Mouse (Mus musculus): ENCODE measurements around the gene Nedd4. TPM values are rescaled to one million over a fixed set of nuclear protein-coding genes. Genes with fewer than 3 reads are reported as not detected.

The Nedd4 gene
- total and polyA plus RNA-seq, 3 experiments = 167 to 583 (median 216) TPM

DNA sequence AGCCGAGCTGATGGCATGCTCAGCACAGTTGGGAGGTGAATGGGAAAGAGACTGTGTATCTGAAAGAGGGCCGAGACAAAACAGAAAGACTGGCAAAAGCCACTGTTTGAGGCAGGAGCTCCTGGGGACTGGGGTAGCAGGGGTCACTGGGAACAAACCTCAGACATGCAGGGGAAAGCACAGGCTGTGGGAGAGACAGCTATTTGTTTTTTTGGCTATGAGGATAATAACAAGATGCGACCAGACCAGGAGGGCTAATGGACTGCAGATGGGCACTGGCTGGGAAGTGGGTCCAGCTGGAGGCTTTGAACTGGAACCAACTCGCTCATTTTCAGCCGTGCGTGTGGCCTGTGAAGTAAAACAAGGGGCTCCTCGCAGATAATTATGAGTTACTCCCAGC lies 91.6 kb downstream of the Nedd4 start:
- no peak for DNase-seq (ENCODE audit: low read depth, low spot score)
- Histone ChIP-seq H3K27me3 (ENCODE audit: control insufficient read depth in 1 of 2, insufficient read depth in 2 of 2, low read length in 2 of 2) (no peaks in the 10 kb centered on the region), H3K9me3 (replicated peaks; ENCODE audit: insufficient read depth, low read length) (no peaks in the 10 kb centered on the region), H3K36me3 (ENCODE audit: control insufficient read depth in 1 of 2, insufficient read depth in 2 of 2, low read length in 2 of 2) (no peaks in the 10 kb centered on the region; a peak in 2 of 4 replicates), H3K4me3 (ENCODE audit: control insufficient read depth in 1 of 2, insufficient read depth in 1 of 2, low read depth in 2 of 2, low read length in 2 of 2) (peak overlapping the region; percentile 26 to 46; a peak in 3 of 4 replicates), H3K79me2 (ENCODE audit: control insufficient read depth, insufficient read depth, low read length, poor library complexity) (no peaks in the 10 kb centered on the region), H3K9ac (ENCODE audit: control insufficient read depth, low read depth, low read length, poor library complexity, severe bottlenecking) (peak overlapping the region; percentile 49), H3K27ac (ENCODE audit: control insufficient read depth, low read depth, low read length) (no peak overlapping the region), H3K4me1 (ENCODE audit: control insufficient read depth in 1 of 2, insufficient read depth in 2 of 2, low read length in 2 of 2) (peaks cover 0 to 11% of the 10 kb centered on the region in 2 experiments; a peak in 3 of 4 replicates)
- TF ChIP-seq SMC3 (IDR thresholded peaks at IDR 0.05; ENCODE audit: low read depth, low read length) (no peak), ELF1 (IDR thresholded peaks at IDR 0.05; ENCODE audit: low read depth, low read length) (no peak), CHD2 (IDR thresholded peaks at IDR 0.05; ENCODE audit: low read length) (no peak), EP300 (IDR thresholded peaks at IDR 0.05; ENCODE audit: low read depth in 1 of 2, low read length in 2 of 2) (no peak), POLR2A (IDR thresholded peaks at IDR 0.05; ENCODE audit: control insufficient read depth in 1 of 2, insufficient read depth in 1 of 2, low read depth in 1 of 2, low read length in 2 of 2, poor library complexity in 1 of 2) (no peak), MXI1 (IDR thresholded peaks at IDR 0.05; ENCODE audit: low read depth, low read length) (no peak), RCOR1 (IDR thresholded peaks at IDR 0.05; ENCODE audit: low read depth, low read length) (no peak), ETS1 (IDR thresholded peaks at IDR 0.05; ENCODE audit: low read depth, low read length) (no peak), E2F4 (IDR thresholded peaks at IDR 0.05; ENCODE audit: borderline replicate concordance, low read depth, low read length) (no peak), USF2 (IDR thresholded peaks at IDR 0.05; ENCODE audit: borderline replicate concordance in 1 of 2, insufficient read depth in 1 of 2, low read depth in 1 of 2, low read length in 2 of 2) (no peak), ZNF384 (IDR thresholded peaks at IDR 0.05; ENCODE audit: low read depth, low read length) (no peak), CTCF (IDR thresholded peaks at IDR 0.05 in 2 of 3, conservative IDR thresholded peaks at IDR 0.05 in 1 of 3; ENCODE audit: control insufficient read depth in 1 of 3, insufficient read depth in 1 of 3, low read depth in 2 of 3, low read length in 3 of 3, poor library complexity in 1 of 3, severe bottlenecking in 1 of 3) (no peak), NELFE (IDR thresholded peaks at IDR 0.05; ENCODE audit: low read depth, low read length) (no peak), UBTF (IDR thresholded peaks at IDR 0.05; ENCODE audit: borderline replicate concordance, insufficient read depth, low read depth, low read length) (no peak), GATA1 (IDR thresholded peaks at IDR 0.05; ENCODE audit: low read depth, low read length) (no peak), SIN3A (IDR thresholded peaks at IDR 0.05; ENCODE audit: low read length) (no peak), POLR2AphosphoS5 (IDR thresholded peaks at IDR 0.05; ENCODE audit: borderline replicate concordance, low read depth, low read length) (no peak)

DNA sequence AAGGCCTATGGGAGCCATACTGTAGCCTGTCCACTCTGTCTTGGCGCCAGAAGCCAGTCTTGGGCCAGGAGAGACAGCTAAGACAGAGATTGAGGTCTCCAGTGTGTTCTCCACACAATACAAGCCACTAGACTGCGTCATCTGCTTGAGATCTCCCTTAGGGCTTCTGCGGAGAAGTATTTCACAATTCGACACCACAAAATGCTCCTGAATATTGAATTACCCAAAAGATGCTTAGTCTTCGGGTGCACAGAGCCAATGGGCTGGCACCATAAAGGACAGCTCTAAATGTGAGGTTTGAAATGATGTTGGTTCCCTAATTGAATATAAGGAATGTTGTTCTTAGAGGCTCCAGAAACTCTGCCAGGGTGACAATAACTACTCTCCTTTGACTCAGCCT lies 95.0 kb downstream of the Nedd4 start:
- H3K27me3 ChIP-seq (ENCODE audit: control insufficient read depth in 1 of 2, insufficient read depth in 2 of 2, low read length in 2 of 2) = no peaks in the 10 kb centered on the region
- no peak overlapping the region for H3K4me3 ChIP-seq (ENCODE audit: control insufficient read depth in 1 of 2, insufficient read depth in 1 of 2, low read depth in 2 of 2, low read length in 2 of 2)
- H3K9me3 ChIP-seq (replicated peaks; ENCODE audit: insufficient read depth, low read length) = no peaks in the 10 kb centered on the region
- TF ChIP-seq MAFK (IDR thresholded peaks at IDR 0.05; ENCODE audit: borderline replicate concordance, low read depth, low read length) = no peak
- no peak for TF ChIP-seq BHLHE40 (IDR thresholded peaks at IDR 0.05; ENCODE audit: borderline replicate concordance, low read depth, low read length)
- no peak for TF ChIP-seq USF1 (IDR thresholded peaks at IDR 0.05; ENCODE audit: low read depth, low read length)
- no peak for TF ChIP-seq KAT2A (conservative IDR thresholded peaks at IDR 0.05; ENCODE audit: low read depth, low read length)
- H3K9ac ChIP-seq (ENCODE audit: control insufficient read depth, low read depth, low read length, poor library complexity, severe bottlenecking) = no peak overlapping the region
- no peak for DNase-seq (ENCODE audit: low read depth, low spot score)
- H3K4me1 ChIP-seq (ENCODE audit: control insufficient read depth in 1 of 2, insufficient read depth in 2 of 2, low read length in 2 of 2) = peaks cover 0 to 13% of the 10 kb centered on the region in 2 experiments; a peak in 3 of 4 replicates
- peaks cover 0 to 2% of the 10 kb centered on the region in 2 experiments; a peak in 2 of 4 replicates for H3K36me3 ChIP-seq (ENCODE audit: control insufficient read depth in 1 of 2, insufficient read depth in 2 of 2, low read length in 2 of 2)
- H3K27ac ChIP-seq (ENCODE audit: control insufficient read depth, low read depth, low read length) = no peak overlapping the region
- no peaks in the 10 kb centered on the region for H3K79me2 ChIP-seq (ENCODE audit: control insufficient read depth, insufficient read depth, low read length, poor library complexity)
